Mouse (Mus musculus): Measurements from ENCODE around the gene Hist2h2aa2.
"Not testable (repeated sequence)": the region's sequence is repeated elsewhere in the genome, so short reads cannot be mapped to it uniquely, and the experiment has no call there.

- not testable (repeated sequence) for TF ChIP-seq MYOG (IDR thresholded peaks at IDR 0.05; ENCODE audit: control insufficient read depth in 1 of 3, insufficient read depth in 1 of 3, insufficient read length in 2 of 3, low read depth in 2 of 3); POLR2A (IDR thresholded peaks at IDR 0.05; ENCODE audit: insufficient read length, low read depth); MAX (IDR thresholded peaks at IDR 0.05; ENCODE audit: low read depth); USF1 (IDR thresholded peaks at IDR 0.05; ENCODE audit: low read depth); SRF (IDR thresholded peaks at IDR 0.05; ENCODE audit: control insufficient read depth, insufficient read length, low read depth)
Measured at GRCm38 (mm10) chr3:96198601-96199251, 41.4 kb downstream of the Hist2h2aa2 start.

All from myocyte (in vitro differentiated cells).